ENCODE assay signal across 9 mouse cellular contexts in genomic region chr13:3708896-3709631, GRCm38 (mm10).
DNase-seq lines count a peak whose midpoint lies in the region; ATAC-seq and TF ChIP-seq lines count a peak whose summit lies in the region.
"Had no signal": no experiment of that assay in that cellular context is flagged by ENCODE, and none has a peak within 500 bp of the region (broad histone marks: within the 10 kb centered on the region; RNA-seq: fewer than 3 reads in every experiment).

No protein-coding gene starts in this region.

- no peaks in the 10 kb centered on the region for H3K27me3 ChIP-seq in midbrain, embryonic 11.5 days (ENCODE audit: control insufficient read depth, insufficient read depth, low read length)
- H3K27me3 ChIP-seq in midbrain, postnatal 0 days (ENCODE audit: insufficient read depth, low read length), result no peaks in the 10 kb centered on the region
- no peaks in the 10 kb centered on the region for H3K27me3 ChIP-seq in heart, embryonic 13.5 days (replicated peaks)
- H3K27me3 ChIP-seq in intestine, embryonic 16.5 days (replicated peaks; ENCODE audit: control insufficient read depth, insufficient read depth, low read length), result no peaks in the 10 kb centered on the region

- H3K4me3 ChIP-seq in midbrain, embryonic 11.5 days (ENCODE audit: low read depth, low read length), result no peak overlapping the region
- H3K4me3 ChIP-seq in midbrain, postnatal 0 days (ENCODE audit: low read depth, low read length), result no peak overlapping the region
- peak overlapping the region; percentile 35 for H3K4me3 ChIP-seq in heart, embryonic 13.5 days
- H3K4me3 ChIP-seq in intestine, embryonic 16.5 days (ENCODE audit: low read length), result peak overlapping the region; percentile 21; the same call in 1 of the 2 replicates

- H3K4me2 ChIP-seq in midbrain, embryonic 11.5 days, result no peak overlapping the region
- H3K4me2 ChIP-seq in midbrain, postnatal 0 days (ENCODE audit: low read depth, low read length, poor library complexity, severe bottlenecking), result no peak overlapping the region
- H3K4me2 ChIP-seq in heart, embryonic 13.5 days, result peak overlapping the region; percentile 63
- peak overlapping the region; percentile 27; the same call in 1 of the 2 replicates for H3K4me2 ChIP-seq in intestine, embryonic 16.5 days (ENCODE audit: low read depth, low read length)

- no peak for ATAC-seq in midbrain, embryonic 11.5 days (ENCODE audit: low FRiP score)
- ATAC-seq in midbrain, postnatal 0 days (ENCODE audit: low FRiP score), result no peak
- ATAC-seq in heart, embryonic 13.5 days (ENCODE audit: extremely low read depth, insufficient number of reproducible peaks, low FRiP score, low TSS enrichment), result no peak; the same call in 1 of the 2 replicates
- peak; percentile 58 for ATAC-seq in intestine, embryonic 16.5 days

- WGBS in midbrain, embryonic 11.5 days, result 80% methylated on average over 14 of the region's 14 CpGs
- 64% methylated on average over 14 of the region's 14 CpGs for WGBS in midbrain, postnatal 0 days
- 21% methylated on average over 14 of the region's 14 CpGs for WGBS in heart, embryonic 13.5 days
- 26% methylated on average over 14 of the region's 14 CpGs for WGBS in intestine, embryonic 16.5 days

- H3K4me1 ChIP-seq in midbrain, embryonic 11.5 days (ENCODE audit: control insufficient read depth, insufficient read depth, low read length), result peaks cover 12% of the 10 kb centered on the region
- peaks cover 4% of the 10 kb centered on the region; the same call in 1 of the 2 replicates for H3K4me1 ChIP-seq in midbrain, postnatal 0 days (ENCODE audit: insufficient read depth, low read length)
- peaks cover 28% of the 10 kb centered on the region for H3K4me1 ChIP-seq in heart, embryonic 13.5 days
- peaks cover 10% of the 10 kb centered on the region for H3K4me1 ChIP-seq in intestine, embryonic 16.5 days (ENCODE audit: control insufficient read depth, insufficient read depth, low read length)

- TF ChIP-seq CTCF in midbrain, postnatal 0 days (IDR thresholded peaks at IDR 0.05), result no peak

- peak; percentile 80 for DNase-seq in midbrain, embryonic 11.5 days (ENCODE audit: low spot score, missing footprints)
- DNase-seq in midbrain, postnatal 0 days (ENCODE audit: low spot score), result no peak
- DNase-seq in yolk sac, embryonic 10.5 days (ENCODE audit: low spot score), result peak; percentile 58
- no peak for DNase-seq in cerebellum, adult 9-10 months
- DNase-seq in testis, postnatal 10 days (ENCODE audit: low spot score), result no peak
- DNase-seq: right cerebral cortex, postnatal 25 days; thymus, postnatal 36 days had no signal

- H3K36me3 ChIP-seq in midbrain, embryonic 11.5 days (ENCODE audit: control insufficient read depth, insufficient read depth, low read length), result no peaks in the 10 kb centered on the region
- H3K36me3 ChIP-seq in midbrain, postnatal 0 days (ENCODE audit: insufficient read depth, low read length), result no peaks in the 10 kb centered on the region
- no peaks in the 10 kb centered on the region for H3K36me3 ChIP-seq in heart, embryonic 13.5 days
- H3K36me3 ChIP-seq in intestine, embryonic 16.5 days (ENCODE audit: control insufficient read depth, insufficient read depth, low read length), result no peaks in the 10 kb centered on the region

- no peak overlapping the region for H3K9ac ChIP-seq in midbrain, embryonic 11.5 days (ENCODE audit: low read length)
- no peak overlapping the region for H3K9ac ChIP-seq in midbrain, postnatal 0 days (replicated peaks; ENCODE audit: low read length, poor library complexity, severe bottlenecking)
- peak overlapping the region; percentile 69 for H3K9ac ChIP-seq in heart, embryonic 13.5 days
- H3K9ac ChIP-seq in intestine, embryonic 16.5 days (ENCODE audit: low read depth, low read length), result peak overlapping the region; percentile 37

- H3K27ac ChIP-seq in midbrain, embryonic 11.5 days (ENCODE audit: low read depth, low read length), result no peak overlapping the region
- H3K27ac ChIP-seq in midbrain, postnatal 0 days (ENCODE audit: low read depth, low read length), result no peak overlapping the region
- H3K27ac ChIP-seq in heart, embryonic 13.5 days (replicated peaks), result peak overlapping the region; percentile 84
- peak overlapping the region; percentile 53 for H3K27ac ChIP-seq in intestine, embryonic 16.5 days (ENCODE audit: low read length)

- H3K9me3 ChIP-seq in midbrain, embryonic 11.5 days (ENCODE audit: control insufficient read depth, low read length), result no peaks in the 10 kb centered on the region
- H3K9me3 ChIP-seq in midbrain, postnatal 0 days (ENCODE audit: low read length), result no peaks in the 10 kb centered on the region
- H3K9me3 ChIP-seq in heart, embryonic 13.5 days, result no peaks in the 10 kb centered on the region
- no peaks in the 10 kb centered on the region for H3K9me3 ChIP-seq in intestine, embryonic 16.5 days (ENCODE audit: control insufficient read depth, low read length)

Comparison
In these comparisons a context has a peak if more than half of its experiments do, and no peak if none do; other contexts are left out.
1. DNase-seq: peak in midbrain, embryonic 11.5 days (single experiment) and yolk sac, embryonic 10.5 days (single experiment); none in midbrain, postnatal 0 days (single experiment), cerebellum, adult 9-10 months (single experiment) and testis, postnatal 10 days (single experiment).
2. H3K27ac ChIP-seq: peak in heart, embryonic 13.5 days (single experiment) and intestine, embryonic 16.5 days (single experiment); none in midbrain, embryonic 11.5 days (single experiment) and midbrain, postnatal 0 days (single experiment).
3. H3K4me2 ChIP-seq: peak in heart, embryonic 13.5 days (single experiment) and intestine, embryonic 16.5 days (single experiment); none in midbrain, embryonic 11.5 days (single experiment) and midbrain, postnatal 0 days (single experiment).
4. H3K4me3 ChIP-seq: peak in heart, embryonic 13.5 days (single experiment) and intestine, embryonic 16.5 days (single experiment); none in midbrain, embryonic 11.5 days (single experiment) and midbrain, postnatal 0 days (single experiment).
5. H3K9ac ChIP-seq: peak in heart, embryonic 13.5 days (single experiment) and intestine, embryonic 16.5 days (single experiment); none in midbrain, embryonic 11.5 days (single experiment) and midbrain, postnatal 0 days (single experiment).